Mouse (Mus musculus): Measurements from ENCODE around the gene Il1rap. TPM values are rescaled to one million over a fixed set of nuclear protein-coding genes. Genes with fewer than 3 reads are reported as not detected.

Gene Il1rap
- polyA plus RNA-seq (2017; shearing (Covaris generic)), result 12.9 TPM

GRCm38 (mm10) chr16:26581048-26581912, at the start of gene Il1rap:
Il1rap (plus strand) TSS chr16:26581704.

Other genes with a start within 250 kb of the Il1rap start
- not detected for gene Cldn1, start 209.9 kb upstream of the Il1rap start, polyA plus RNA-seq (2017; shearing (Covaris generic))
- gene Cldn16, start 118.6 kb upstream of the Il1rap start, polyA plus RNA-seq (2017; shearing (Covaris generic)), result not detected
- gene Tmem207, start 54.9 kb upstream of the Il1rap start, polyA plus RNA-seq (2017; shearing (Covaris generic)), result not detected

Data from CD4-positive, CD25-positive, alpha-beta regulatory T cell (primary cell).